Comparison of ENCODE assay signal across 8 mouse cellular contexts in the genomic region with DNA sequence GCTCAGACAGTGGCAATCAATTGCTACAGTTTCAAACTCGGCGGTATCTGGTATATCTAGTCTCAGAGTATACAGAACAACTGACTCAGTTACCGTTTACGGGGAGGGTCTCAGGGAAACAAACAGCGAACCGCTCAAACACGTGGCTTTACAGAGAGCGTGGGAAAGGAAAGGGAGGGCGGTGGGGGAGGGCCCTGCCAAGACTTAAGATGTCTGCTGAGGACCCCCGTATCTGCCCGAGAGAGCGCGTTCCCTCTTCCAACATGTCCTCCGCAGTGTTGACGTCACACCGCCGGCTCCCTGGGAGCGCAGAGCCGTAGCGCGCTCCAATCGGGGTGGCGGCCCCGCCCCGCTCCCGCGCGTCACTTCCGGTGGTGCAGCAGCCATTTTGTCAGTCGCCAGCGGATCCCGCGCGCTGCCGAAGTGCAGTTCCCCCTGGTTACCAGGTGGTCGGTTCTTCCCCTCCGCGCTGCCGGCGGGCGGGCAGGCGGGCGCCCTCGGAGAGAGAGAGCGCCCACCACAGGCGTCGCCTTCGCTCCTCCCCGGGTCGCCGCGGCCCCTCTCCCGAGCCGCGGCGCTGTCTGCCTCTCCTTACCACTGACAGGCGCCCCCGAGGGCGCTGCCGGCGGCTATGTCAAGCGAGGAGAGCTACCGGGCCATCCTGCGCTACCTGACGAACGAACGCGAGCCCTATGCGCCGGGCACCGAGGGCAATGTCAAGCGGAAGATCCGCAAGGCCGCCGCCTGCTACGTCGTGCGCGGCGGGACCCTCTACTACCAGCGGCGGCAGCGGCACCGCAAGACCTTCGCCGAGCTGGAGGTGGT. TPM values are rescaled to one million over a fixed set of nuclear protein-coding genes. Genes with fewer than 3 reads are reported as not detected.
DNase-seq lines count a peak whose midpoint lies in the region; ATAC-seq lines count a peak whose summit lies in the region.

A gene (plus strand): TSS at position 453 of the 825 bp plus-strand sequence.

- intact Hi-C loops in gastrocnemius, postnatal 14 days (cut with DNase I; ENCODE audit: low total_unique reads): no loop called here
- intact Hi-C loops in left cerebral cortex, postnatal 10 days (cut with DNase I): loop anchor here (10.0 kb wide), 1 partner anchor 51 kb away; a partner anchor contains a TSS

- DNase-seq in adrenal gland, adult (ENCODE audit: inconsistent age in 2 of 2, low spot score in 1 of 2): peak; percentile 99
- DNase-seq in embryo, embryonic 10.5 days (ENCODE audit: low spot score): peak; percentile 99
- DNase-seq in gastrocnemius, postnatal 14 days: peak; percentile 100
- DNase-seq in left cerebral cortex, postnatal 10 days (ENCODE audit: extremely low spot score in 1 of 2, low spot score in 2 of 2): peak; percentile 99 to 100
- peak; percentile 99 for DNase-seq in right cerebral cortex, postnatal 25 days
- peak; percentile 99 for DNase-seq in urinary bladder, postnatal 4 days (ENCODE audit: low spot score in 2 of 2)

- peak; percentile 86 for ATAC-seq in inflammation-experienced regulatory T-cells, adult 6 months
- peak; percentile 87 for ATAC-seq in megakaryocyte-erythroid progenitor cell, adult 5-6 weeks (replicated peaks; ENCODE audit: low FRiP score, low TSS enrichment, poor library complexity, severe bottlenecking)

RNA-seq across cellular contexts. Expression of the gene that starts here (rescaled TPM):
- 1 to 10 TPM; 6.2 to 7.2 TPM for total RNA-seq in gastrocnemius, postnatal 14 days (2021)
- 10 to 100 TPM; 26.6 to 34.4 (median 26.8) TPM for polyA plus RNA-seq in inflammation-experienced regulatory T-cells, adult 6 months (2017; shearing (Covaris generic))
- total RNA-seq in left cerebral cortex, postnatal 10 days (2021): 10 to 100 TPM; 30.5 to 31.6 TPM
- 25.0 and 34.7 TPM in 2 replicates for total RNA-seq in megakaryocyte-erythroid progenitor cell, adult 5-6 weeks (2014; fragmentation: Nextera tagmentation)
- 44.4 and 53.5 TPM in 2 replicates for total RNA-seq in megakaryocyte-erythroid progenitor cell, adult 5-6 weeks (2017)

Comparison
In these comparisons a context has a peak if more than half of its experiments do, and no peak if none do; other contexts are left out.
1. Peak in every context shown above with its lines: DNase-seq and ATAC-seq.